Mouse (Mus musculus) heart, postnatal 4 days (tissue): ENCODE data around the gene Tshr. TPM values are rescaled to one million over a fixed set of nuclear protein-coding genes. Genes with fewer than 3 reads are reported as not detected.

Source experiments
- DNase-seq: peaks from one replicate; pipeline ENCODE4 v3.0.0; 2021
- total RNA-seq, 2 experiments: library from RNA; stranded (reverse); gene quantifications; 2 replicates each; pipeline ENCODE4 v1.2.3; 2021

The Tshr gene
- total RNA-seq, 2 experiments from 2014 or later = 0.05 to 0.07 TPM

DNA sequence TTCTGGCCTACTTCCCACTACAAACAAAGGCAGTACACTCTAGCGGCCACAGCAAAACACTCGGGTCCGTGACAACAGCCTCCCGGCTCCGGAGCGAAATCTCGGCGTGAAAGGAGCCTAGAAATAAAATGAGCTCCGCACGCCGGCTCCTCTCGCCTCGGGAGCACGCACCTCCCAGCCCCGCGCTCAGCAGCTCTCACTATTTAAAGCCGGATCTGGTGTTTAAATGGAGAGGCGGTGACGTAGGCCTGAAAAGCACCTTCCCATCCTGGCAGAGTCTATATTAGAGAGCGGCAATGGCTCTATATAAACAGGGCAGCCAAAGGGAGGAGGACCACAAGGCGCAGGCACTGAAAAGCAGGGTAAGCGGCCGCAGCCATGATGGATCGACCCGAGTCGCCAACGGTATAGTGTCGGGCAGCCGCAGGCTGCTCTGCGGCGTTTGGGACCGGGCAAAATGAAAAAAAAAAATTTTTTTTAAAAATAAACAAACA is 203.9 kb downstream of the Tshr start:
- peak; percentile 94 for DNase-seq

DNA sequence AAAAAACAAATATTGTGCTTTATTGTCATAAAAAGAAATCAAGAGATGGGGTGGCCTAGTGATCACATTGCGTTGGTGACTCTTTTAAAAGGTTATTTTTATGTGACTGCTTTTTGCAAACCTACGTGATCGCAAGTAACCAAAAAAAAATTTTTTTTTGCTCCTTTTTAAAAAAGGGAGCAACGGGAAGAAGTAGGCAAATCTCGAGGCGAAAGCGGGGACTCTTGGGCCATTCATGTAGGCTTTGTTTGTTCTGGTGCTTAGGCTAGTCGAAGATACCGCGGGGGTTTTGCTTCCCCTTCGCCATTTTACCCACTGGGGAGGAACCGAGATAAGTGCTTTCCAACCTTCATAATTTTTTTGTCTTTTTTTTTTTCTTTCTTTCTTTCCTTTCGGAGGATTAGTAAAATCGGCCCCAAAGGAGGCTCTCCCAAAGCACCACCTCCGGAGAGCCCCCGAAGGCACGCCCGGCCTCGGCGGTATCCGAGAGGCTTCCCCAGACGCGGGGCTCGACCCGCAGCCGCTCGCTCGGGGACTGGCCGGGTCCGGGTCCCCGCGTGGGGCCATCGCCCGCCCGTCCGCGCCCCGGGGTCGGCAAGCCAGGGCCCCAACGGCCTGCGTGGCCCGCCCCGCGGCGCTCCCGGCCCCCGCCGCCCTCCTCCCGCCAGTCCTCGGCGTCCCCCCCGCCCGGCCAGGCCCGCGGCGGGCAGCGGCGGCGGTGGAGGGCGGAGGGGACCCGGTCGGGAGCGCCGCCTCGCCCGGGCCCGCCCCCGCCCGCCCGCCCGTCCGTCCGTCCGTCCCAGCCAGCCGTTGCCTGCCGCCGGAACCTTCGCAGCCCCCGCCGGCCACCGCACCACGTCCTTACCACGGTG is 204.5 kb downstream of the Tshr start:
- DNase-seq = peak; percentile 60

DNA sequence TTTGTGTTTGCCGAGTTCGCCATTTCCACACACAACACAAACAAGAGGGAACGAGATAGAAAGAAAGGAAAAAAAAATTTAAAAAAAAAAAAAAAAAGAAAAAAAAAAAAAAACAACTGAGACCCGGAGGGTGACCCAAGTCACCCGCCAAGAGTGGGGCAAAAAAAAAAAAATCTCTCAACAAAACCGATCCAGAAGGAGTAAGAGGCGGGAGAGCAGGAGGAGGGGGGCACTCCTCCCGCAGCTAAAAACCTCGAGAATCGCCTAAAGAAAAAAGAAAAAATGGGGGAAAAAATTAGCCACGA is 205.1 kb downstream of the Tshr start:
- no peak for DNase-seq

DNA sequence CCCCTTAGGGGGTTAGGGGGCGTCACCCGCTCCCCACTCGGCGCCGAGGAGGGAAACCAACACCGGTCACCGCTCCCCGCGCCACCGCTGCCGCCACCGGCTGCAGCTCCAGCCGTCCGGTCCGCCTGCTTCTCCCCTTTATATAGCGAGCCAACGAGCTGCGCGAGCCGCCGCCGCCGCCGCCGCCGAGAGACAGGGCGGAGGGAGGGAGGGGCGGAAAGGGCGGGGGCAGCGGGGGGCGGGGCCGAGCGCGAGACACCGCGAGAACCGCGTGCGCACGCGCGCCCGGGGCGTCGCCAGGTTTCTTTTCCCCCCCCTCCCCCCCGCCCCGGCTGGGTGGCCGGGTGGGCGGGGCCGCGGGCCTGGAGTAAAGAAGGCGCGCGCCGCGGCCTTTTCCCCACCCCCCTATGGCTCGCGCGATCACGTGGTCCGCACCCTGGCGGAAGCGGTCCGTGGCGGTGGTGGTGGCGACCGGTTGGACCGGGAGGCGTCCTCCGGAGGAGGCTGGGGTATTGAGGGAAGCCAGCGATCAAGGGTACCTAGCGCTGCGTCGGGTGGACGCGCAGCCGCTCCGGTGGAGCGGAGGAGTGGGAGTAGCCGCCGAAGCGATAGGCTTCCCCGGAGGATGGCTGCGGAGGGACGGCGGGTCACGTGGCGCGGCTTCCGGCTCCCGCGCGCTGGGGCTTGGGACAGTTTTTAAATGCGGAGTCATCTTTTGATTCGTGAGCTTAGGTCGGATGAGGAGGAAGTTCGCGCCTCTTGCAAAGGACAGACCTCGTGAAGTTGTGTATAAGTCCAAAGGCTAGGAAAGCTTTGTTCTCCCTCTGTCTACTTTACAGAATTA is 205.7 kb downstream of the Tshr start, which contains the start of gene Gtf2a1:
Gtf2a1 (minus strand) TSS at position 641 of the 844 bp plus-strand sequence.
- DNase-seq = peak; percentile 96

DNA sequence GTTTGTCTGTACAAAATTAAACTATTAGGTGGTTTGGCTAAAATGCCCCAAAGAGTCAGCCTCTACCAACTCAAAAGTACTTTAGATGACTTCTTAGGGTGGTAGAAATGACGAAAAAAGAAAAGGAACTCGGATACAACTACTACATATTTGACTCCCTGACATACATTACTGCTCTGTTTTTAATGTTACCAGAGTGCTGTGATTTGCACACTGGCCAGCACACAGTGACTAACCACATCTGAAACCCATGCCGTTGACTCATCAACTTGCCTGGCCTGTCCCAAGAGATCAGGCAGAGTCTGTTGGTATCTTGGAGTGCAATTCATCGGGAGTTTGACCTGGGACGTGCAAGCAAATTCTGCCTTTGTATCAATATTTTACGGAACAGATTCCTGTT is 206.4 kb downstream of the Tshr start:
- peak; percentile 21 for DNase-seq

DNA sequence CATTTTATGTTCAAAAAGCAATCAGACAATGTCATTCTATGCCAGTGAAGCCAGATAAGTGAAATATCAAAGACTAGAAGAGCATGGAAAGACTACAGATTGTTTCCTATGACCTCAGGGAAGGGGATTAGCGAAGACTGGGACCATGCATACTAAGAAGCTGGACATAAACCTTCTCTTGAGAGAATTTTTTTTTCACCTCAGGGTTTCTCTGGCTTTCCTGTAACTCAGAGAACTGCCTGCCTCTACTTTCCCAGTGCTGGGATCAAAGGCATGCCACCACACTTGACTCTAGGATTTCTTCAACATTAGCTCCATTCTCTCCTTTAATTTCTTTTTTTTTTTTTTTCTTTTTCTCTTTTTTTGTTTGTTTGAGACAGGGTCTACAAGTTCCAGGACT is 206.8 kb downstream of the Tshr start:
- DNase-seq = no peak

DNA sequence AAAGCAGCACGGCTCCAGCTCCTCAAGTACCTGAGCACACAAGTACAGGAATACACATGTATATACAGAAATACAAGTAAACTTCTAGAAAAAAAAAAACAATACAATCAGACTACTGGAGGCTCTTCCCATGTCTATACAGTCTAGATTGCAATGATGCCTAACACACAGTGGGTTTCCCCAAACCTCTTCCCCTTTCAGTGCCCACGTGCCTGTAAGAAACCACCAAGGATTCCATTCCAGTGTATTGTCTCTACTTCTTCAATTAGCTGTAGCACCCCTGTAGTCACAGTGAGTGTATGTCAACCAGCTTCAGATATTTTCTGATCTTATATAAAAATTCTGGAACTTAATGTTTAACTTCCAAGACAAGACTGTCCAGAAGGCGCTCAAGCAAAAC is 207.8 kb downstream of the Tshr start:
- no peak for DNase-seq

Other genes with a start within 250 kb of the Tshr start
- 10 to 100 TPM; 17.1 to 19.1 TPM for gene Cep128, start 154 bp upstream of the Tshr start, total RNA-seq
- 10 to 100 TPM; 32.6 to 33.3 TPM for gene Gtf2a1, start 205.9 kb downstream of the Tshr start, total RNA-seq